Comparison of ENCODE assay signal across 8 mouse cellular contexts in genomic region chr10:83337159-83337951, GRCm38 (mm10). TPM values are rescaled to one million over a fixed set of nuclear protein-coding genes. Genes with fewer than 3 reads are reported as not detected.
DNase-seq lines count a peak whose midpoint lies in the region; ATAC-seq and TF ChIP-seq lines count a peak whose summit lies in the region.

Slc41a2 (minus strand) TSS chr10:83337882.

- H3K4me1 ChIP-seq in embryonic facial prominence, embryonic 13.5 days = no peaks in the 10 kb centered on the region
- no peaks in the 10 kb centered on the region; the same call in 1 of the 2 replicates for H3K4me1 ChIP-seq in kidney, adult 2 months (ENCODE audit: control insufficient read depth, insufficient read depth, low read length)
- H3K4me1 ChIP-seq in limb, embryonic 13.5 days = 0 out of 2 replicates have a peak, but pooled peaks cover 4% of the 10 kb centered on the region
- peaks cover 7% of the 10 kb centered on the region for H3K4me1 ChIP-seq in midbrain, embryonic 15.5 days

- H3K27ac ChIP-seq in embryonic facial prominence, embryonic 13.5 days = peak within 1 kb of the TSS; percentile 22; the same call in 1 of the 2 replicates
- H3K27ac ChIP-seq in kidney, adult 2 months (ENCODE audit: insufficient read depth, low read depth, low read length) = peak within 1 kb of the TSS; percentile 49
- no peak within 1 kb of the TSS for H3K27ac ChIP-seq in limb, embryonic 13.5 days
- peak within 1 kb of the TSS; percentile 87 for H3K27ac ChIP-seq in midbrain, embryonic 15.5 days

- under 1% methylated on average over 63 of the region's 102 CpGs for WGBS in embryonic facial prominence, embryonic 13.5 days
- WGBS in kidney, adult 2 months = under 1% methylated on average over 102 of the region's 102 CpGs
- WGBS in limb, embryonic 13.5 days = under 1% methylated on average over 71 of the region's 102 CpGs
- under 1% methylated on average over 102 of the region's 102 CpGs for WGBS in midbrain, embryonic 15.5 days

- H3K4me3 ChIP-seq in embryonic facial prominence, embryonic 13.5 days = peak within 1 kb of the TSS; percentile 66
- H3K4me3 ChIP-seq in kidney, adult 2 months (ENCODE audit: insufficient read depth, low read depth, low read length) = peak within 1 kb of the TSS; percentile 66
- H3K4me3 ChIP-seq in limb, embryonic 13.5 days = peak within 1 kb of the TSS; percentile 66
- H3K4me3 ChIP-seq in midbrain, embryonic 15.5 days = peak within 1 kb of the TSS; percentile 62

- H3K36me3 ChIP-seq in embryonic facial prominence, embryonic 13.5 days = no peaks in the 10 kb centered on the region
- no peaks in the 10 kb centered on the region for H3K36me3 ChIP-seq in kidney, adult 2 months (ENCODE audit: control insufficient read depth, insufficient read depth, low read length)
- H3K36me3 ChIP-seq in limb, embryonic 13.5 days = no peaks in the 10 kb centered on the region
- H3K36me3 ChIP-seq in midbrain, embryonic 15.5 days (replicated peaks) = no peaks in the 10 kb centered on the region

- peak within 1 kb of the TSS; percentile 77 for H3K9ac ChIP-seq in embryonic facial prominence, embryonic 13.5 days
- H3K9ac ChIP-seq in limb, embryonic 13.5 days = peak within 1 kb of the TSS; percentile 72
- H3K9ac ChIP-seq in midbrain, embryonic 15.5 days = peak within 1 kb of the TSS; percentile 88

- ATAC-seq in embryonic facial prominence, embryonic 13.5 days (ENCODE audit: insufficient number of reproducible peaks, insufficient read depth, low FRiP score, low TSS enrichment, low read depth) = peak; percentile 81
- ATAC-seq in limb, embryonic 13.5 days (ENCODE audit: low FRiP score, low read depth) = peak; percentile 84
- peak; percentile 93 for ATAC-seq in midbrain, embryonic 15.5 days (replicated peaks)

- TF ChIP-seq CTCF in kidney, adult 2 months (conservative IDR thresholded peaks at IDR 0.05; ENCODE audit: insufficient read depth, insufficient read length, low read depth, low read length) = no peak

- peak; percentile 71 for DNase-seq in 3T3-L1 (ENCODE audit: low read depth, low spot score)
- DNase-seq in adrenal gland, postnatal 25 days = peak; percentile 83
- DNase-seq in heart, adult 8-10 months (ENCODE audit: low spot score) = peak; percentile 53
- peak; percentile 80 for DNase-seq in kidney, adult 2 months
- peak; percentile 66 to 72 for DNase-seq in spleen, adult 18-20 months

- H3K27me3 ChIP-seq in embryonic facial prominence, embryonic 13.5 days = peaks cover 57% of the 10 kb centered on the region
- H3K27me3 ChIP-seq in kidney, adult 2 months (replicated peaks; ENCODE audit: control insufficient read depth, insufficient read depth, low read length) = no peaks in the 10 kb centered on the region
- H3K27me3 ChIP-seq in limb, embryonic 13.5 days = peaks cover 68% of the 10 kb centered on the region
- peaks cover 8% of the 10 kb centered on the region for H3K27me3 ChIP-seq in midbrain, embryonic 15.5 days (replicated peaks)

- peak within 1 kb of the TSS; percentile 96 for H3K4me2 ChIP-seq in embryonic facial prominence, embryonic 13.5 days
- peak within 1 kb of the TSS; percentile 93 for H3K4me2 ChIP-seq in limb, embryonic 13.5 days (replicated peaks)
- peak within 1 kb of the TSS; percentile 71 for H3K4me2 ChIP-seq in midbrain, embryonic 15.5 days

- H3K9me3 ChIP-seq in embryonic facial prominence, embryonic 13.5 days = no peaks in the 10 kb centered on the region
- H3K9me3 ChIP-seq in limb, embryonic 13.5 days = no peaks in the 10 kb centered on the region
- no peaks in the 10 kb centered on the region for H3K9me3 ChIP-seq in midbrain, embryonic 15.5 days

- TF ChIP-seq POLR2A in kidney, adult 2 months (IDR thresholded peaks at IDR 0.05; ENCODE audit: low read depth, low read length) = no peak

RNA-seq across cellular contexts. Expression of gene Slc41a2, which starts in this region (rescaled TPM):
- total RNA-seq in adrenal gland, postnatal 25 days (2021) = 3.7 and 5.6 TPM in 2 replicates
- 1.5 TPM in 2 replicates for polyA plus RNA-seq in embryonic facial prominence, embryonic 13.5 days (2015; fragmentation: Nextera tagmentation; extraction: Ambion mirVana)
- total RNA-seq in heart, adult 8-10 months (2022) = 1 to 10 TPM in 3 of 4 experiments, under 1 TPM in 1; 0.88 to 2.9 (median 1.9) TPM
- 6.4 and 7.1 TPM in 2 replicates for polyA plus RNA-seq in kidney, adult 2 months (2012; rRNA removed)
- polyA plus RNA-seq in limb, embryonic 13.5 days (2015; fragmentation: Nextera tagmentation; extraction: Ambion mirVana) = 1.2 and 1.5 TPM in 2 replicates
- polyA plus RNA-seq in midbrain, embryonic 15.5 days (2015; fragmentation: Nextera tagmentation; extraction: Ambion mirVana) = 9.1 and 11.1 TPM in 2 replicates
